Mouse (Mus musculus): ENCODE results near the gene Asb11. TPM values are rescaled to one million over a fixed set of nuclear protein-coding genes. Genes with fewer than 3 reads are reported as not detected.

The Asb11 gene
- total RNA-seq, 1 experiment from 2014 or later: not detected

DNA sequence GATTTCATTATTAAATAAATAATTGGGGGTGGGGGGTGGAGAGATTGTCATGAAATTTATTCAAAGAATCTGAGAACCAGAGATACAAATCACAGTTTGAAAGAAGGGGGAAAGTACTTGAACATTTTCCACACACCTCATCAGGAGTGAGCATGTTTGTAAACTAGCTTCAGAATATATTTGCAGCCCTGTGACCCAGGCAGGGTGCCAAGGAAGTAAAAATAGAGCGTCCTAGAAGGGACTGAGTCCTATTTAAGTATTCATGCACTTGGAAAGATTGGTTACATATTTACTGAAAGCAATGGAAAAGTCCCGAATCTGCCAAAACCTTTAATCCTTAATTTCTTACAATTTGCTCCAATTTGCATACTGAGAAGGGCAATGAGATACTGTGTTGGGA lies 3.3 kb downstream of the Asb11 start:
- ATAC-seq (replicated peaks; ENCODE audit: insufficient number of reproducible peaks, low FRiP score, low TSS enrichment, poor library complexity, severe bottlenecking): no peak

DNA sequence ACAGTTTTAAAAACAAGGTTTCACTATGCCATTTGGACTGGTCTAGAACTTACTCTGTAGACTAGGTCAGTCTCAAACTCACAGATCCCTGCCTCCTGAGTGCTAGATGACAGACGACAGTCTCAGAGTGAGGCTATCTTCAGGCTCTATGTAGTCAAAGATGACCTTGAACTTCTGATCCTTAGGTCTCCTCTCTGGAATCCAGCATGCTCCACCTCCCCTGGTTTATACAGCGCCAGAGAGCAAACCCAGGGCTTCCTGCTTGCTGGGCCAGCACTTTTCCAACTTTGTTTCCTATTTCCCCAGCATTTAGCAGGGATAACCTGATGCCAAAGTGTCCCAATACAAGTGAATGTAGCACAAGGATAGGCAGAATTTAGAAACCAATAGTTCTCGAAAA lies 3.9 kb downstream of the Asb11 start:
- no peak for ATAC-seq (replicated peaks; ENCODE audit: insufficient number of reproducible peaks, low FRiP score, low TSS enrichment, poor library complexity, severe bottlenecking)

DNA sequence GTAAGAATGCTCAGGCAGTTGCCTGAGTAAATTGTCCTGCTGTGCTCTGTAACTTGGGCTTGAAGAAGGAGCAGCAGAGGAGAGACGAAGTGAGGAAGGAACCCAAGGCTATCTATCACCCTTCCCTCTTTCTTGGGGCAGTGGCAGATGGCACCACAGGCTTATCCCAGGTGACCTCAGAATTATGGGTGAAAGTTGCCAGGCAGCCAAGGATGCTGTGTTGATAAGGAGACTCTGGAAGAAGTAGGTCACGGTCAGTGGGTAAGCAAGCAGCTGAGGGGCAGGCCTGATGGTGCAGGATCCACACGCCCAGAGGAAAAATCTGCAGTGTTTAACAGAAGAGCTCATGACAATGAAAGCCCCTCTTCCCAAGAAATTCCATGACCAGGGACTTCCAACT lies 4.5 kb downstream of the Asb11 start:
- ATAC-seq (replicated peaks; ENCODE audit: insufficient number of reproducible peaks, low FRiP score, low TSS enrichment, poor library complexity, severe bottlenecking): no peak

DNA sequence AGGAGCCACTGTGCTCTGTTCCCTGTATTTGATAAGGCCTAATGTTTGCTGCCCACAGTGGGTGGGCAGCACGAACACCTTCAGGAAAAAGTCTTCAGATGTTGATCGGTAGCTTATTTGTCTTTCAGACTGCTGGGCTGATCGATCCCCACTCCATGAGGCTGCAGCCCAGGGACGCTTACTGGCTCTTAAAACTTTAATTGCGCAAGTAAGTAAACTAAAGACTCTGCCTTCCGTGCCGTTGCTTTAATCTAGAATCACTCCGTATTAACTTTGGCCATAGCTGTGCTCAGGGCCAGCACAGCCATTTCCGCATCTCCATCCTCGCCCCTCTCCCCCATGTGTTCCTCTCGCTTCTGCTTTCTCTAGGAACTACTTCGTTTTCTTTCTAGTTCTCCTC lies 8.8 kb downstream of the Asb11 start:
- no peak for ATAC-seq (replicated peaks; ENCODE audit: insufficient number of reproducible peaks, low FRiP score, low TSS enrichment, poor library complexity, severe bottlenecking)

DNA sequence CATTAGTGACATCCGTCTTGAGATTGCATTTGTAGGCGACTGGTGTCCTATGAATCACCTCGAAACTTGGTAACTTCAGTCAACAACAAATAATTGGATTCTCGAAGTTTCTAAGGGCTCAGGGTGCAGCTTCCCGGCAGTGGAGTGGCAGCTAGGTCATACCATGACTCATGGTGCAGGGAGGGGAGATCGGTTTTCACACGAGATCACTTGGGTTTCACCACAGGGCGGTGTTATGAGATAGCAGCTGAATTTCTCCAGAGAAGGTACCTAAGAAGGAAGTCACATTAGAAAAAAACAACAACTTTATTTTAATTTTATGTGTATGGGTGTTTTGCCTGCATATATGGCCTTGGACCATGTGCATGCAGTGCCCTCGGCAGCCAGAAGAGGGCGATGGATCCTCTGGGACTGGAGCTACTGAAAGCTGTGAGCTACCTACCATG lies 9.3 kb downstream of the Asb11 start:
- no peak for ATAC-seq (replicated peaks; ENCODE audit: insufficient number of reproducible peaks, low FRiP score, low TSS enrichment, poor library complexity, severe bottlenecking)

DNA sequence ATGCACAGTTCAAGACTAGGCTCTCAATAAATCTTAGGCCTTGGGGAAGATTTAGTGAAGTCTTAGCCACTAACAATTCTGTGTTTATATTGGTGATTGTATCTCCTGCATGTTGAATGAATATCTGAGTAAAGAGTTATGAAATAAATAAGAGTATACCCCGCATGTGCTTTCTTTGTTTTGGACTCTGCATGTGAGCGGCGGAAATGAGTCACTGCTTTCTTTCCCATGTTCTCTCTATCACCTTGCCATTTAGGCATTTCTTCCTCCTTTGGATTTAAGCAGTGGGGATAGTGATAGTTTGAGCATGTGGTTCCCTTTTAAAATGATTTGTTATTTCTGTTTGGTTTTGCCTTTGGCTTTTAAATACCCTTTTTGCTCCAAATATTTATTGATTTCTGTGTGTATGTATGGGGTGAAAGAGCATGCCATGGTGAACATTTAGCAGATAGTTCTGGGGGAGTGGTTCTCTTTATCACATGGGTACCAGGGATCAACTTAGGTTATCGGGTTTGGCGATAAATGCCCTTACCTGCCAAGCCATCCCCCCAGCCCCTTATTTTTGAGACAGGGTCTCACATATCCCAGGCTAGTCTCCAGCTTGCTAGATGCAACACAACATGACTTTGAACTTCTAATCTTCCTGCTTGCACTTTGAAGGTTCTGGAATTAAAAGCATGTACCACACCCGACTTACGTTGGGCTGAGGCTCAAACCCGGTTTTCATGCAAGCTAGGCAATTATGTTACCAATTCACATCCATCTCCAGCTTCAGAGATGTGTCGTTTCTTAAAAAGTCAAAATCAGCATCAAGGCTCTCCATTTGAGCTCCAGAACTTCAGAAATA lies 10.3 kb downstream of the Asb11 start:
- no peak for ATAC-seq (replicated peaks; ENCODE audit: insufficient number of reproducible peaks, low FRiP score, low TSS enrichment, poor library complexity, severe bottlenecking)

GRCm38 (mm10) chrX:164447682-164448071 lies 10.9 kb downstream of the Asb11 start:
- ATAC-seq (replicated peaks; ENCODE audit: insufficient number of reproducible peaks, low FRiP score, low TSS enrichment, poor library complexity, severe bottlenecking): no peak

DNA sequence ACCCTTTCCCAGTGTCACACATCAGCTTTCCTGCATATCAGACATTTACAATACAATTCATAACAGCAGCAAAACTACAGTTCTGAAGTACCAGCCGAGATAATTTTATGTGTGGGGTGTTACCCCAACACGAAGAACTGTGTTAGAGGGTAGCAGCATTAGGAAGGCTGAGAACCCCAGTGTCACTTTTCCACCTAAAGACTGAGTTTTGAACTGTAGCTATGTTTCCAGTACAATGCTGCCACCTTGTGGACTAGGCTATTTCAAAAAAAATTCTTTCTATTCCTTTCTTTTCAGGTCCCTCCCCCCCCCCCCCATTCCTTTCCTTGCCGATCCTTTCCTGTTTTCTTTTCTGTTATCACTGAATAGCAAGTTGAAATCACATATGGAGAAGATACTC lies 12.4 kb downstream of the Asb11 start:
- ATAC-seq (replicated peaks; ENCODE audit: insufficient number of reproducible peaks, low FRiP score, low TSS enrichment, poor library complexity, severe bottlenecking): no peak

DNA sequence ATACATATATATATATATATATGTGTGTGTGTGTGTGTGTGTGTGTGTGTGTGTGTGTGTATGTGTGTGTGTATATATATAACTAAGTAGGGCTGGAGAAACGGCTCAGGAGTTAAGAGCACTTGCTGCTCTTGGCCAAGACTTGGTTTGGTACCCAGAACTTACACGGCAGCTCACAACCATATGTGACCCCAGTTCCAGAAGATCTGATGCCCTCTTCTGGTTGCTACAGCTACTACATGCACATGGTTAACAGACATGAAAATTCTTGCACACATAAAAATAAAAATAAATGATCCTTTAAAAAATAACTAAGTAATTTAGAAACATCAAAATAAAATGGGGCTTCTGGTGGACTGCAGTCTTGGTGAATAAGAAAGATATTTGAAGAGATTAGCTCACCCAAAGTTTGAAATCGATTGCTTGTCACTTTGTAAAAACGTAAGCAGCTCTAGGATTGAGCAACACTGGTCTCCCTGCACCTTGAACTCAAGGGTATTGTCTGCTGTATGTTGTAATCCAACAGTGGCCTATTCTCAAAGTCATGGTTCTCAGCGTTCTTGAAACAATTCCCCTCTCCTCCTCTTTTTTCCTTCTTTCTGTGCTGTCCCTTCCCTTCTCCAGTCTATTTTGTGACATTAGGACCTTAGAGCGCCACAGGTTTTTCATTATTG lies 22.5 kb downstream of the Asb11 start:
- no peak for ATAC-seq (replicated peaks; ENCODE audit: insufficient number of reproducible peaks, low FRiP score, low TSS enrichment, poor library complexity, severe bottlenecking)

DNA sequence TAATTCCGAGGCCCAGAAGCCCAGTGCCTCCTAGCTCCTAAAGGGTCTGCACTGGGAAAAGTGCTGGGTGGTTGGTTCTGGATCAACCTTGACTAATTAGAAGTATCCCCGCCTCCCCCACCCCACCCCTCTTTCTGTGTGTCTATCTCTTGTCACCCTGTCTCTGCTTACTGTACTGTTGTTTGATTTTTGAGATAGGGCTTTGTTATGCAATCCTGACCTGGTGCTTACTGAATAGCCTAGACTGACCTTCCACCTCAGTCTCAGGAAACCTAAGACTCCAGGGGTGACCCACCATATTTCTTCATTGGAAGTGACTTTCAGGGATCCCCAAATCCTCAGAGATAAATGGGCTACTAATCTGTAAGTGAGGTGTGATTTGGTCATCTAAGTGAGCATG lies 65.5 kb downstream of the Asb11 start:
- ATAC-seq (replicated peaks; ENCODE audit: insufficient number of reproducible peaks, low FRiP score, low TSS enrichment, poor library complexity, severe bottlenecking): no peak

DNA sequence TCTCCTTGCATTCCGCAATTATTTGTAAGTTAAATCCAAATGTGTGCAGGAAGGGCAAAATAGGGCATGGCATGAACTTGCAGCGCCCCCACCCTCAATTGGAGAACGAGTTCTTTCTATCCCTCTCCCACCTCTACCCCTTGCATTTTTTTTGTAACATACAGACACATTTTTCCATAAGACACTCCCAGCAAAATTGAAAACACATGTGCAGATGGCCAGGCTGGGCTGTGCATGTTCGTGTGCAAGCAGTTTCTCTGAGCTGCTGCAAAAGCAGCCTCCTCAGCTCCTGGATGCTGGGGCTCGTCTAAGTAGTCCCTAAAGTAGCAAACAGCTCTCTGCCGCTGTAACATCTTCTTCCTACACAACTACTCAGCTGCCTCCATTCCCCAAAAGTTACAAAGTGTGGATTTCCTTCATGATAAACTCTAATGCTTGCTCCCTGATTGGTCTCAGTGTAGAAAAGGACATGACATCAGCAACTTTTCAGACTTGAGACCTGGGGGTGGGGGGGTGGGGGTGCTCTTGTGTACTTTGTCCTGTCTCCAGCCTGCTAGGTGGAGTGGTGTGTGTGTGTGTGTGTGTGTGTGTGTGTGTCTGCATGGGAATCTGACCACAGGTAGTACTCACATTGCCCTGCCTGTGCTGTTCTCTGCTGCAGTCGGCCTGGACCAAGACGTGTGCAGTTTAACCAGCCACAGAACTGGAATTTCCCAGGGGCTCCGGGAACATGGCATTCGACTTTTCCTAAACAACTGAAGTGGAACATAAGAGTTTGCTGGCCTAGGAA lies 69.1 kb downstream of the Asb11 start, which contains the start of gene Asb9:
Gene Asb9 (plus strand): TSS at position 619 of the 790 bp plus-strand sequence.
- no peak for ATAC-seq (replicated peaks; ENCODE audit: insufficient number of reproducible peaks, low FRiP score, low TSS enrichment, poor library complexity, severe bottlenecking)

GRCm38 (mm10) chrX:164507068-164507467 lies 70.3 kb downstream of the Asb11 start:
- no peak for ATAC-seq (replicated peaks; ENCODE audit: insufficient number of reproducible peaks, low FRiP score, low TSS enrichment, poor library complexity, severe bottlenecking)

- no peak for ATAC-seq (replicated peaks; ENCODE audit: insufficient number of reproducible peaks, low FRiP score, low TSS enrichment, poor library complexity, severe bottlenecking)
Measured at GRCm38 (mm10) chrX:164508728-164509127, 71.9 kb downstream of the Asb11 start.

Other genes with a start within 250 kb of the Asb11 start
- gene Bmx, start 178.8 kb upstream of the Asb11 start, total RNA-seq (2017): 16.2 to 31.2 TPM (median 29.7 TPM) in 3 replicates
- 0.58 TPM in 1 of 3 replicates, not detected in the others for gene Pir, start 167.6 kb upstream of the Asb11 start, total RNA-seq (2017)
- 0.19 TPM in 1 of 3 replicates, not detected in the others for gene Vegfd, start 63.6 kb upstream of the Asb11 start, total RNA-seq (2017)
- gene Piga, start 17.2 kb upstream of the Asb11 start, total RNA-seq (2017): 10.9 to 15.9 TPM (median 11.4 TPM) in 3 replicates
- gene Asb9, start 69.3 kb downstream of the Asb11 start, total RNA-seq (2017): not detected in 3 replicates

All from monocyte, adult 5-6 weeks (primary cell).